Mouse (Mus musculus) bone marrow, adult 2 months (tissue): Measurements from ENCODE around the gene Hspb11.

Source experiments
- CTCF ChIP-seq: fragments of 200-500 bp; IDR thresholded peaks from 2 replicates; pipeline ENCODE4 v1.5.1; 2011; ENCODE audit warnings: low read length, control low read depth; ENCODE audit not compliant: control insufficient read depth, insufficient read depth
- POLR2A ChIP-seq: fragments of 200-500 bp; IDR thresholded peaks from 2 replicates; pipeline ENCODE4 v1.6.1; 2011; ENCODE audit warnings: low read depth, mild to moderate bottlenecking, control low read depth, low read length, borderline replicate concordance; ENCODE audit not compliant: control insufficient read depth

DNA sequence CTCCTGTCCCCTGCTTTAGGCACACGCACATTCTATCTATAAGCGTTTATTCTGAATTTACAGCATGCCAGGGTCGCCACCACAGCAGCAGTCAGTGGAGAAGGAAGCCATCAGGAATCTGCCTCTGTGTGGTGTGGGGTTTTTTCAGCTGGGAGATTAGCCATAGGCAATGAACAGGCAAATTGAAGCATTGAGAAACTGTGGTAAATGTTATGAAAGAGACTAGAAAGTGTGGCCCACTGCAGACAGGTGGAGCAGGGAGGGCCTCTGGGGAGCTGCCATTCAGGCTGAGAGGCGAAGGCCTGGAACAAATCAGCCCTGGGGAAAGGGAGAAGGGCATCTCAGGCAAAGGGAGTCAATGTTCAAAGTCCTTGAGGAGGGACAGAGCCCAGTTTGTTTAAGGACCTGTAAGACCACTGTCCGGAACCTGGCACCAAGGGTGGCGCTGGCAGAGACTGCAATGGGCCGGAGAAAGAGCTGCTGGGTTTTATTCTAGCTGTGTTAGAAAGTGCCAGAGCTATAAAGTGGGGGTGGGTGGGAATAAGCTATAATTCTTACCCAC is 46.5 kb downstream of the Hspb11 start:
- no peak for TF ChIP-seq POLR2A
- TF ChIP-seq CTCF, result no peak
